In the genomic region with DNA sequence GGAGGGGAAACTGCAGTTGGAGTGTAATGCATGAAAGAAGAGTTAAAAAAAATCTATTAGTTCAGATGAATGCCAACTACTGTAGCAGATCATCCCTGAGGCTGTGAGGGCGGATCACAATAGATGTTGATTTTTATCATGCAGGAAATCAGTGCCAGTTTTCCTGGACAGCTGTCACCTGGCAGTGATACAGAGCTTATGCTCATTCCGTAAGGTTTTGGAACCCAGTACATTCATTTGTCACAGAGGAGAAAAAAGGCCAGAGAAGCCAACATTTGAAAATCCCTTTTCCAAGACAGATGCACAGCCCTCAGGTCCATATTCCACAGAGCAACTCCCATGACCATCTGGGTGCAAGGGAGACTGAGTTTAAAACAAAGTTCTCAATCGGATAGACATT, we compare ENCODE assay signal across 15 mouse cellular contexts.
A peak's percentile ranks its signal among the peaks of the same experiment; 100 is the strongest.
DNase-seq lines count a peak whose midpoint lies in the region; ATAC-seq and TF ChIP-seq lines count a peak whose summit lies in the region.
"Had no signal": no experiment of that assay in that cellular context is flagged by ENCODE, and none has a peak within 500 bp of the region (broad histone marks: within the 10 kb centered on the region; RNA-seq: fewer than 3 reads in every experiment).

No protein-coding gene starts in this region.

- H3K27ac ChIP-seq in forebrain, embryonic 13.5 days, result no peak overlapping the region
- no peak overlapping the region for H3K27ac ChIP-seq in forebrain, embryonic 12.5 days
- H3K27ac ChIP-seq in thymus, adult 2 months (ENCODE audit: control insufficient read depth, insufficient read depth, low read length), result no peak overlapping the region
- H3K27ac ChIP-seq: heart, embryonic 13.5 days; intestine, embryonic 15.5 days; kidney, postnatal 0 days; lung, embryonic 15.5 days; neural tube, embryonic 13.5 days had no signal

- no peak for TF ChIP-seq CTCF in thymus, adult 2 months (IDR thresholded peaks at IDR 0.05; ENCODE audit: borderline replicate concordance, control insufficient read depth, extremely low read depth, insufficient read depth, low read length, poor library complexity)

- no peaks in the 10 kb centered on the region for H3K4me1 ChIP-seq in forebrain, embryonic 13.5 days
- no peaks in the 10 kb centered on the region for H3K4me1 ChIP-seq in forebrain, embryonic 12.5 days
- H3K4me1 ChIP-seq in thymus, adult 2 months (replicated peaks; ENCODE audit: control insufficient read depth, insufficient read depth, low read length), result no peaks in the 10 kb centered on the region
- H3K4me1 ChIP-seq: heart, embryonic 13.5 days; intestine, embryonic 15.5 days; lung, embryonic 15.5 days; neural tube, embryonic 13.5 days had no signal

- H3K27me3 ChIP-seq in forebrain, embryonic 13.5 days, result no peaks in the 10 kb centered on the region
- no peaks in the 10 kb centered on the region for H3K27me3 ChIP-seq in forebrain, embryonic 12.5 days
- no peaks in the 10 kb centered on the region for H3K27me3 ChIP-seq in thymus, adult 2 months (ENCODE audit: control insufficient read depth, insufficient read depth, low read length)
- H3K27me3 ChIP-seq: CH12.LX; heart, embryonic 13.5 days; intestine, embryonic 15.5 days; lung, embryonic 15.5 days; neural tube, embryonic 13.5 days had no signal

- peak; percentile 19; the same call in 1 of the 2 replicates for ATAC-seq in forebrain, embryonic 13.5 days
- no peak for ATAC-seq in forebrain, embryonic 12.5 days (ENCODE audit: low FRiP score)
- ATAC-seq: intestine, embryonic 15.5 days had no signal

- DNase-seq in cerebellum, adult 11-12 months, result peak; percentile 13
- peak; percentile 41 to 44 for DNase-seq in cerebellum, postnatal 36 days
- DNase-seq in layer of hippocampus, postnatal 10 days (ENCODE audit: low spot score in 2 of 2), result peak; percentile 47 to 54
- DNase-seq in thymus, adult 2 months, result no peak
- DNase-seq in ovary, adult 18-20 months (ENCODE audit: low spot score), result no peak
- DNase-seq in left cerebral cortex, postnatal 25 days (ENCODE audit: low spot score in 2 of 2), result no peak
- DNase-seq: adrenal gland, postnatal 36 days had no signal

- WGBS in forebrain, embryonic 13.5 days, result 84% methylated on average over 3 of the region's 3 CpGs
- WGBS in forebrain, embryonic 12.5 days, result 86% methylated on average over 3 of the region's 3 CpGs
- 80% methylated on average over 3 of the region's 3 CpGs for WGBS in thymus, adult 2 months

- no peaks in the 10 kb centered on the region for H3K36me3 ChIP-seq in forebrain, embryonic 13.5 days (ENCODE audit: poor library complexity, severe bottlenecking)
- H3K36me3 ChIP-seq in forebrain, embryonic 12.5 days (replicated peaks), result no peaks in the 10 kb centered on the region
- H3K36me3 ChIP-seq in thymus, adult 2 months (ENCODE audit: control insufficient read depth, insufficient read depth, low read length), result no peaks in the 10 kb centered on the region
- H3K36me3 ChIP-seq: heart, embryonic 13.5 days; intestine, embryonic 15.5 days; lung, embryonic 15.5 days; neural tube, embryonic 13.5 days had no signal

- no peak overlapping the region for H3K4me3 ChIP-seq in forebrain, embryonic 13.5 days
- no peak overlapping the region for H3K4me3 ChIP-seq in forebrain, embryonic 12.5 days (replicated peaks)
- no peak overlapping the region for H3K4me3 ChIP-seq in thymus, adult 2 months (ENCODE audit: control insufficient read depth, insufficient read depth, low read length)
- H3K4me3 ChIP-seq: heart, embryonic 13.5 days; intestine, embryonic 15.5 days; lung, embryonic 15.5 days; neural tube, embryonic 13.5 days had no signal

- intact Hi-C loops in left cerebral cortex, postnatal 25 days (cut with DNase I), result no loop called here

- no peak overlapping the region for H3K4me2 ChIP-seq in forebrain, embryonic 13.5 days
- H3K4me2 ChIP-seq in forebrain, embryonic 12.5 days, result no peak overlapping the region
- H3K4me2 ChIP-seq: heart, embryonic 13.5 days; intestine, embryonic 15.5 days; lung, embryonic 15.5 days; neural tube, embryonic 13.5 days had no signal

- H3K9ac ChIP-seq in forebrain, embryonic 13.5 days, result no peak overlapping the region
- no peak overlapping the region for H3K9ac ChIP-seq in forebrain, embryonic 12.5 days
- H3K9ac ChIP-seq: heart, embryonic 13.5 days; intestine, embryonic 15.5 days; lung, embryonic 15.5 days; neural tube, embryonic 13.5 days had no signal

- no peaks in the 10 kb centered on the region for H3K9me3 ChIP-seq in forebrain, embryonic 13.5 days (replicated peaks)
- no peaks in the 10 kb centered on the region for H3K9me3 ChIP-seq in forebrain, embryonic 12.5 days
- H3K9me3 ChIP-seq: heart, embryonic 13.5 days; intestine, embryonic 15.5 days; lung, embryonic 15.5 days; neural tube, embryonic 13.5 days had no signal

- no peak for TF ChIP-seq POLR2A in thymus, adult 2 months (IDR thresholded peaks at IDR 0.05; ENCODE audit: control insufficient read depth, extremely low read depth, insufficient read depth, low read length, poor library complexity)

Comparison
In these comparisons a context has a peak if more than half of its experiments do, and no peak if none do; other contexts are left out.
1. DNase-seq: peak in cerebellum, adult 11-12 months (single experiment), cerebellum, postnatal 36 days (2 of 2) and layer of hippocampus, postnatal 10 days (2 of 2); none in thymus, adult 2 months (single experiment), ovary, adult 18-20 months (single experiment) and left cerebral cortex, postnatal 25 days (0 of 2).